Mouse (Mus musculus): Measurements from ENCODE around the gene Ssr2.

- no peak for TF ChIP-seq CTCF (IDR thresholded peaks at IDR 0.05; ENCODE audit: borderline replicate concordance, control insufficient read depth, extremely low read depth, insufficient read depth, low read length, poor library complexity)
- TF ChIP-seq POLR2A (IDR thresholded peaks at IDR 0.05; ENCODE audit: control insufficient read depth, extremely low read depth, insufficient read depth, low read length, poor library complexity) = no peak
These were observed 44.7 kb downstream of the Ssr2 start for GRCm38 (mm10) chr3:88620146-88620991.

Measured in thymus, adult 2 months (tissue).